Comparison of ENCODE assay signal across 9 mouse cellular contexts in genomic region chr2:34914823-34915082, GRCm38 (mm10). TPM values are rescaled to one million over a fixed set of nuclear protein-coding genes. Genes with fewer than 3 reads are reported as not detected.
DNase-seq lines count a peak whose midpoint lies in the region; ATAC-seq and TF ChIP-seq lines count a peak whose summit lies in the region.
"Had no signal": no experiment of that assay in that cellular context is flagged by ENCODE, and none has a peak within 500 bp of the region (broad histone marks: within the 10 kb centered on the region; RNA-seq: fewer than 3 reads in every experiment).

No protein-coding gene starts in this region.

- no peak for TF ChIP-seq CTCF in heart, adult 2 months (IDR thresholded peaks at IDR 0.05)

- ATAC-seq in heart, embryonic 12.5 days (ENCODE audit: insufficient number of reproducible peaks, low FRiP score): no peak
- no peak for ATAC-seq in liver, embryonic 16.5 days (ENCODE audit: low read depth)

- DNase-seq in heart, adult 2 months: no peak
- peak; percentile 50 for DNase-seq in urinary bladder, postnatal 14 days (ENCODE audit: low spot score)
- no peak for DNase-seq in urinary bladder, postnatal 36 days (ENCODE audit: low spot score in 2 of 2)
- DNase-seq in adrenal gland, postnatal 36 days: no peak
- no peak for DNase-seq in thymus, postnatal 0 days (ENCODE audit: low spot score)
- DNase-seq in urinary bladder, postnatal 4 days (ENCODE audit: low spot score in 2 of 2): no peak

- H3K27ac ChIP-seq in heart, embryonic 12.5 days (ENCODE audit: poor library complexity, severe bottlenecking): peak overlapping the region; percentile 50; the same call in 1 of the 2 replicates
- no peak overlapping the region for H3K27ac ChIP-seq in heart, adult 2 months
- no peak overlapping the region for H3K27ac ChIP-seq in liver, embryonic 16.5 days (ENCODE audit: low read length)

- 0 out of 2 replicates have a peak overlapping the region, but pooled peaks have one; percentile 4 for H3K9ac ChIP-seq in heart, embryonic 12.5 days
- no peak overlapping the region for H3K9ac ChIP-seq in heart, adult 2 months (ENCODE audit: low read depth, low read length)
- no peak overlapping the region for H3K9ac ChIP-seq in liver, embryonic 16.5 days (ENCODE audit: low read depth, low read length)

- 13% methylated on average over 2 of the region's 2 CpGs for WGBS in heart, embryonic 12.5 days
- 49% methylated on average over 2 of the region's 2 CpGs for WGBS in heart, adult 2 months
- WGBS in liver, embryonic 16.5 days (ENCODE audit: insufficient replicate concordance): 13% methylated on average over 2 of the region's 2 CpGs

- no peaks in the 10 kb centered on the region for H3K79me2 ChIP-seq in heart, adult 2 months (replicated peaks; ENCODE audit: control insufficient read depth, insufficient read depth, low read length)

- intact Hi-C loops in heart, adult 2 months (cut with DNase I): loop anchor here (1.0 kb wide), 1 partner anchor 56 kb away; no protein-coding TSS in a partner anchor

- no peak for TF ChIP-seq POLR2A in heart, adult 2 months (IDR thresholded peaks at IDR 0.05; ENCODE audit: insufficient read depth, low read depth, low read length)

- peaks cover 29% of the 10 kb centered on the region for H3K27me3 ChIP-seq in heart, embryonic 12.5 days (replicated peaks)
- H3K27me3 ChIP-seq in heart, adult 2 months (ENCODE audit: control insufficient read depth, insufficient read depth, low read length): no peaks in the 10 kb centered on the region
- peaks cover 17% of the 10 kb centered on the region for H3K27me3 ChIP-seq in liver, embryonic 16.5 days (ENCODE audit: control insufficient read depth, insufficient read depth, low read depth, low read length)

- peak overlapping the region; percentile 97 for H3K4me2 ChIP-seq in heart, embryonic 12.5 days
- H3K4me2 ChIP-seq in liver, embryonic 16.5 days (ENCODE audit: low read depth, low read length): peak overlapping the region; percentile 89

- H3K36me3 ChIP-seq in heart, embryonic 12.5 days: no peaks in the 10 kb centered on the region
- H3K36me3 ChIP-seq in heart, adult 2 months (ENCODE audit: control insufficient read depth, insufficient read depth, low read length): no peaks in the 10 kb centered on the region
- no peaks in the 10 kb centered on the region for H3K36me3 ChIP-seq in liver, embryonic 16.5 days (ENCODE audit: control insufficient read depth, insufficient read depth)

- H3K9me3 ChIP-seq in heart, embryonic 12.5 days (replicated peaks): no peaks in the 10 kb centered on the region
- no peaks in the 10 kb centered on the region for H3K9me3 ChIP-seq in liver, embryonic 16.5 days (replicated peaks; ENCODE audit: control insufficient read depth, low read length)

- H3K4me1 ChIP-seq in heart, embryonic 12.5 days (replicated peaks): peaks cover 27% of the 10 kb centered on the region
- peaks cover 1% of the 10 kb centered on the region; the same call in 1 of the 2 replicates for H3K4me1 ChIP-seq in heart, adult 2 months (ENCODE audit: control insufficient read depth, insufficient read depth, low read length)
- peaks cover 14% of the 10 kb centered on the region for H3K4me1 ChIP-seq in liver, embryonic 16.5 days (ENCODE audit: control insufficient read depth, low read depth, low read length)

- TF ChIP-seq EP300 in heart, adult 2 months (IDR thresholded peaks at IDR 0.05; ENCODE audit: insufficient read depth, low read depth, low read length): no peak

- H3K4me3 ChIP-seq in heart, embryonic 12.5 days: peak overlapping the region; percentile 69; the same call in 1 of the 2 replicates
- H3K4me3 ChIP-seq in heart, adult 2 months: no peak overlapping the region; the same call in 1 of the 2 replicates
- H3K4me3 ChIP-seq in liver, embryonic 16.5 days (ENCODE audit: low read depth, low read length): no peak overlapping the region; the same call in 1 of the 2 replicates

RNA-seq across cellular contexts. Expression of gene Phf19, which starts 0.9 kb away (rescaled TPM):
- 2.6 and 3.2 TPM in 2 replicates for polyA plus RNA-seq in heart, embryonic 12.5 days (2016; fragmentation: Nextera tagmentation; extraction: Ambion mirVana)
- 1 to 10 TPM in 1 of 2 experiments, under 1 TPM in 1; 0.76 to 1.1 TPM for total RNA-seq in heart, adult 2 months (2021)
- 0.80 and 0.91 TPM in 2 replicates for polyA plus RNA-seq in heart, adult 2 months (2012; rRNA removed)
- 1.3 and 1.7 TPM in 2 replicates for polyA plus RNA-seq in liver, embryonic 16.5 days (2015; fragmentation: Nextera tagmentation; extraction: Ambion mirVana)
- total RNA-seq in adrenal gland, postnatal 36 days (2021): 1 to 10 TPM; 2.2 to 2.4 TPM
- polyA plus RNA-seq in thymus, postnatal 0 days (2015; fragmentation: Nextera tagmentation; extraction: Ambion mirVana): 10.7 TPM in 2 replicates

RNA-seq across cellular contexts. Expression of gene Psmd5, which starts 40.0 kb away (rescaled TPM):
- 59.7 and 60.0 TPM in 2 replicates for polyA plus RNA-seq in heart, embryonic 12.5 days (2016; fragmentation: Nextera tagmentation; extraction: Ambion mirVana)
- 10 to 100 TPM; 11.3 to 12.9 TPM for total RNA-seq in heart, adult 2 months (2021)
- 8.1 and 13.8 TPM in 2 replicates for polyA plus RNA-seq in heart, adult 2 months (2012; rRNA removed)
- polyA plus RNA-seq in liver, embryonic 16.5 days (2015; fragmentation: Nextera tagmentation; extraction: Ambion mirVana): 63.5 and 65.3 TPM in 2 replicates
- 10 to 100 TPM; 38.4 to 44.6 TPM for total RNA-seq in adrenal gland, postnatal 36 days (2021)
- 81.1 and 85.3 TPM in 2 replicates for polyA plus RNA-seq in thymus, postnatal 0 days (2015; fragmentation: Nextera tagmentation; extraction: Ambion mirVana)

RNA-seq across cellular contexts. Expression of gene Cutal, which starts 40.6 kb away (rescaled TPM):
- not detected in 2 replicates for polyA plus RNA-seq in heart, embryonic 12.5 days (2016; fragmentation: Nextera tagmentation; extraction: Ambion mirVana)
- under 1 TPM; 0.37 to 0.61 TPM for total RNA-seq in heart, adult 2 months (2021)
- polyA plus RNA-seq in heart, adult 2 months (2012; rRNA removed): 1.7 and 2.9 TPM in 2 replicates
- 9.5 and 11.6 TPM in 2 replicates for polyA plus RNA-seq in liver, embryonic 16.5 days (2015; fragmentation: Nextera tagmentation; extraction: Ambion mirVana)
- total RNA-seq in adrenal gland, postnatal 36 days (2021): under 1 TPM; 0.20 to 0.86 TPM
- 0.30 and 0.62 TPM in 2 replicates for polyA plus RNA-seq in thymus, postnatal 0 days (2015; fragmentation: Nextera tagmentation; extraction: Ambion mirVana)
- polyA plus RNA-seq: macrophage had no signal

RNA-seq across cellular contexts. Expression of gene Traf1, which starts 46.8 kb away (rescaled TPM):
- 1.2 and 1.3 TPM in 2 replicates for polyA plus RNA-seq in heart, embryonic 12.5 days (2016; fragmentation: Nextera tagmentation; extraction: Ambion mirVana)
- 1 to 10 TPM; 1.2 TPM for total RNA-seq in heart, adult 2 months (2021)
- polyA plus RNA-seq in heart, adult 2 months (2012; rRNA removed): 2.0 and 2.5 TPM in 2 replicates
- polyA plus RNA-seq in liver, embryonic 16.5 days (2015; fragmentation: Nextera tagmentation; extraction: Ambion mirVana): 0.08 and 0.13 TPM in 2 replicates
- total RNA-seq in adrenal gland, postnatal 36 days (2021): 1 to 10 TPM; 1.3 to 2.2 TPM
- polyA plus RNA-seq in thymus, postnatal 0 days (2015; fragmentation: Nextera tagmentation; extraction: Ambion mirVana): 14.3 and 15.4 TPM in 2 replicates
